8 mouse cellular contexts compared by ENCODE assay signal in the genomic region with DNA sequence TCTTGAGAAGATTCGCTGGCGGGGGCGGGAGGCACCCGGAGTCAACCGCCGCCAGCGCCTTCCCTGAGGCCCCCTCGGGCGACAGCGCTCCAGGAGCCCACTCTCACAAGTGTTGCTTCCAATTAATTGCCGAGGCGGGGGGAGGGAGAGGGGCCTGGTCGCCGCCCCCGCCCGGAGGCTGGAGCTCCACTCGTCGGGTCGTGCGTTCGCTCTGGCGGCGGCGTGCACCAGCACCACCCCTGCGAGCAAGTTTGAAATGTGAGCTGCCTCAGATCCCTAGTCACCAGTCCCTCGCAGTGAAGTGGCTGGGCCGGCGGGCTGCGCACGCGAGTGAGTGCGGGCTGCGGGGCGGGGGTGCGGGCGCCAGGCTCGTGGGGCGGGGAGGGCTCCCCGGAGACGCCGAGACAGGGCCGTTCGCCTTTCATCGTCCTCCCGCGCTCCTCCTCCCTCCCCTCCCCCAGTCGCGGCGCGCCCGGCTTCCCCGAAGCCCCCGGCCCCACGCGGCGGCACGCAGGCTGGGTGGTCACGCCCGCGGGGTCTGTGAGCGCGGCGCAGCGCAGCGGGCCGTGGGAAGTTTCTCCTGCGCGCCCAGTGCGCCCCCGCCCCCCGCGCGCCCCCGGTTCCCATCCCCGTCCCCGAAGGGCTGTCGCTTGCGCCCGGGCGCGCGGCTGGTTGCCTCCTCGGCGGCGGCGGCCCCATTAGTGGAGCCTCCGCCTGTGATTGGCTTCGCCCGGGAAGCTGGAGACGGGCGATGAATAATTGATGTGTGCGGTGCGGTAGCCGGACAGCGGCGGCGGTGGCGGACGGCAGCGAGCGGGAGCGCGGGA.
DNase-seq lines count a peak whose midpoint lies in the region; ATAC-seq and TF ChIP-seq lines count a peak whose summit lies in the region.

No protein-coding gene starts in this region.

- no peaks in the 10 kb centered on the region for H3K9me3 ChIP-seq in intestine, embryonic 16.5 days (ENCODE audit: control insufficient read depth, low read length)
- no peaks in the 10 kb centered on the region for H3K9me3 ChIP-seq in lung, embryonic 14.5 days (ENCODE audit: low read depth, low read length)

- ATAC-seq in intestine, embryonic 16.5 days, result peak; percentile 21
- ATAC-seq in lung, embryonic 14.5 days (ENCODE audit: insufficient read depth), result peak; percentile 67
- ATAC-seq in megakaryocyte-erythroid progenitor cell, adult 5-6 weeks (replicated peaks; ENCODE audit: low FRiP score, low TSS enrichment, poor library complexity, severe bottlenecking), result no peak

- under 1% methylated on average over 85 of the region's 103 CpGs for WGBS in intestine, embryonic 16.5 days
- WGBS in lung, embryonic 14.5 days, result under 1% methylated on average over 89 of the region's 103 CpGs

- peak overlapping the region; percentile 90 for H3K9ac ChIP-seq in intestine, embryonic 16.5 days (ENCODE audit: low read depth, low read length)
- H3K9ac ChIP-seq in lung, embryonic 14.5 days, result peak overlapping the region; percentile 90

- H3K4me1 ChIP-seq in intestine, embryonic 16.5 days (ENCODE audit: control insufficient read depth, insufficient read depth, low read length), result peaks cover 66% of the 10 kb centered on the region
- H3K4me1 ChIP-seq in lung, embryonic 14.5 days (ENCODE audit: insufficient read depth), result peaks cover 49% of the 10 kb centered on the region

- no peaks in the 10 kb centered on the region for H3K27me3 ChIP-seq in intestine, embryonic 16.5 days (replicated peaks; ENCODE audit: control insufficient read depth, insufficient read depth, low read length)
- no peaks in the 10 kb centered on the region for H3K27me3 ChIP-seq in lung, embryonic 14.5 days (ENCODE audit: insufficient read depth, low read length)

- H3K27ac ChIP-seq in intestine, embryonic 16.5 days (ENCODE audit: low read length), result peak overlapping the region; percentile 88
- peak overlapping the region; percentile 94 for H3K27ac ChIP-seq in lung, embryonic 14.5 days (ENCODE audit: low read depth)

- no peak for TF ChIP-seq CTCF in lung, embryonic 14.5 days (IDR thresholded peaks at IDR 0.05; ENCODE audit: low read depth)

- DNase-seq in left cerebral cortex, adult 18-20 months (ENCODE audit: low spot score in 2 of 2), result peak; percentile 57 to 58
- no peak for DNase-seq in left cerebral cortex, adult 11 months (ENCODE audit: low spot score)
- peak; percentile 51 to 64 for DNase-seq in adrenal gland, postnatal 36 days
- DNase-seq in frontal cortex, postnatal 10 days (ENCODE audit: low spot score in 2 of 2), result peak; percentile 62
- peak; percentile 79 for DNase-seq in lung, embryonic 14.5 days
- peak; percentile 92 for DNase-seq in retina, postnatal 1 day

- H3K36me3 ChIP-seq in intestine, embryonic 16.5 days (ENCODE audit: control insufficient read depth, insufficient read depth, low read length), result no peaks in the 10 kb centered on the region
- H3K36me3 ChIP-seq in lung, embryonic 14.5 days (ENCODE audit: insufficient read depth), result no peaks in the 10 kb centered on the region

- H3K4me2 ChIP-seq in intestine, embryonic 16.5 days (ENCODE audit: low read depth, low read length), result peak overlapping the region; percentile 99
- H3K4me2 ChIP-seq in lung, embryonic 14.5 days, result peak overlapping the region; percentile 99

- peak overlapping the region; percentile 77 for H3K4me3 ChIP-seq in intestine, embryonic 16.5 days (ENCODE audit: low read length)
- peak overlapping the region; percentile 71 for H3K4me3 ChIP-seq in lung, embryonic 14.5 days (ENCODE audit: low read depth, low read length)
